Mouse (Mus musculus) MEL (cell line): ENCODE measurements around the gene Nos3.

Experiments used
- BHLHE40 ChIP-seq: IDR thresholded peaks from 2 replicates; pipeline ENCODE4 v1.6.1; 2012; ENCODE audit warnings: low read depth, mild to moderate bottlenecking, inconsistent platforms, low read length, improper control_type of control experiment, borderline replicate concordance
- CHD2 ChIP-seq: IDR thresholded peaks from 2 replicates; pipeline ENCODE4 v1.6.1; 2011; ENCODE audit warnings: low read length, improper control_type of control experiment
- CTCF ChIP-seq, 3 experiments: IDR thresholded peaks in 2 of 3; conservative IDR thresholded peaks in 1 of 3; 2 replicates each; pipeline ENCODE4 v1.5.1; 2011 to 2012; ENCODE audit warnings: low read length in 3 of 3, low read depth in 2 of 3, mild to moderate bottlenecking in 2 of 3, improper control_type of control experiment in 1 of 3, inconsistent platforms in 1 of 3, mixed read lengths in 1 of 3, moderate library complexity in 1 of 3; ENCODE audit not compliant: control insufficient read depth in 1 of 3, insufficient read depth in 1 of 3, poor library complexity in 1 of 3, severe bottlenecking in 1 of 3
- EP300 ChIP-seq, 2 experiments: IDR thresholded peaks; 2 replicates each; pipeline ENCODE4 v1.6.1; 2011; ENCODE audit warnings: improper control_type of control experiment in 2 of 2, low read length in 2 of 2, low read depth in 1 of 2, mild to moderate bottlenecking in 1 of 2
- ETS1 ChIP-seq: IDR thresholded peaks from 2 replicates; pipeline ENCODE4 v1.6.1; 2012; ENCODE audit warnings: low read depth, mild to moderate bottlenecking, inconsistent platforms, low read length, improper control_type of control experiment, moderate library complexity
- GABPA ChIP-seq: IDR thresholded peaks from 2 replicates; pipeline ENCODE4 v1.6.1; 2012; ENCODE audit warnings: low read depth, mild to moderate bottlenecking, inconsistent platforms, low read length, improper control_type of control experiment, moderate library complexity
- HCFC1 ChIP-seq: IDR thresholded peaks from 2 replicates; pipeline ENCODE4 v1.6.1; 2012; ENCODE audit warnings: low read depth, mild to moderate bottlenecking, inconsistent platforms, low read length, improper control_type of control experiment, moderate library complexity
- MYB ChIP-seq: IDR thresholded peaks from 2 replicates; pipeline ENCODE4 v1.6.1; 2011; ENCODE audit warnings: mild to moderate bottlenecking, low read depth, low read length, improper control_type of control experiment
- POLR2A ChIP-seq, 2 experiments: IDR thresholded peaks; 2 replicates each; pipeline ENCODE4 v1.6.1; 2011 to 2012; ENCODE audit warnings: low read length in 2 of 2, mild to moderate bottlenecking in 2 of 2, control low read depth in 1 of 2, improper control_type of control experiment in 1 of 2, low read depth in 1 of 2, moderate library complexity in 1 of 2; ENCODE audit not compliant: control insufficient read depth in 1 of 2, insufficient read depth in 1 of 2, poor library complexity in 1 of 2
- POLR2AphosphoS2 ChIP-seq: IDR thresholded peaks from 2 replicates; pipeline ENCODE4 v1.6.1; 2011; ENCODE audit warnings: low read length, improper control_type of control experiment
- POLR2AphosphoS5 ChIP-seq: IDR thresholded peaks from 2 replicates; pipeline ENCODE4 v1.6.1; 2012; ENCODE audit warnings: low read depth, borderline replicate concordance, mild to moderate bottlenecking, inconsistent platforms, low read length, moderate library complexity, mixed read lengths
- RCOR1 ChIP-seq: IDR thresholded peaks from 2 replicates; pipeline ENCODE4 v1.6.1; 2012; ENCODE audit warnings: low read depth, mild to moderate bottlenecking, inconsistent platforms, low read length, improper control_type of control experiment
- SIN3A ChIP-seq: IDR thresholded peaks from 2 replicates; pipeline ENCODE4 v1.6.1; 2012; ENCODE audit warnings: low read length, improper control_type of control experiment, inconsistent platforms
- ZMIZ1 ChIP-seq: IDR thresholded peaks from 2 replicates; pipeline ENCODE4 v1.6.1; 2012; ENCODE audit warnings: low read depth, mild to moderate bottlenecking, inconsistent platforms, low read length, improper control_type of control experiment, moderate library complexity

DNA sequence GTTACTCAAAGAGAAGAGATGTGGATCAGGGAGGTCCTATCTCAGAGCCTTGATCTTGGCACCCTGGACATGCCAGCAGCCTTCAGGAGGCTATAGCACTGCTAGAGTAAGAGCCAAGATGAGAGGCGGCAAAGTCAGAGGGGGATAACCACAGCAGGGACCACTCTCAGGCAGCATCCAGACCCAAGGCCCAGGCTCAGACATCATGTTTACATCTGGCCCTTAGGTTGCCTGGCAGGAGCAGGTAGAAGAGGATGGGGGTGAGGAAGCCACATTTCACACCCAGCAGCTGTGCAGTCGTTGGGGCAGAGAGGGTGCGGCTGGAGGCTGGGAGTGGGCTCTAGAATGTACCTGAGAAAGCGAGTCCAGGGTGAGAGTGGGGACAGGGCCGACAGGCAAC lies 43.7 kb upstream of the Nos3 start:
- no peak for TF ChIP-seq CTCF (IDR thresholded peaks at IDR 0.05 in 2 of 3, conservative IDR thresholded peaks at IDR 0.05 in 1 of 3; ENCODE audit: control insufficient read depth in 1 of 3, insufficient read depth in 1 of 3, low read depth in 2 of 3, low read length in 3 of 3, poor library complexity in 1 of 3, severe bottlenecking in 1 of 3)
- TF ChIP-seq SIN3A: no peak
- no peak for TF ChIP-seq GABPA
- no peak for TF ChIP-seq POLR2A (IDR thresholded peaks at IDR 0.05; ENCODE audit: control insufficient read depth in 1 of 2, insufficient read depth in 1 of 2, low read depth in 1 of 2, low read length in 2 of 2, poor library complexity in 1 of 2)
- no peak for TF ChIP-seq CHD2
- TF ChIP-seq HCFC1: no peak
- TF ChIP-seq EP300 (IDR thresholded peaks at IDR 0.05; ENCODE audit: low read depth in 1 of 2, low read length in 2 of 2): no peak
- TF ChIP-seq ETS1: no peak
- TF ChIP-seq RCOR1: no peak
- no peak for TF ChIP-seq ZMIZ1
- TF ChIP-seq POLR2AphosphoS2: no peak
- no peak for TF ChIP-seq MYB
- no peak for TF ChIP-seq POLR2AphosphoS5
- TF ChIP-seq BHLHE40: no peak
